Mouse (Mus musculus) forebrain, embryonic 13.5 days (tissue): ENCODE data around the gene Mthfd1. TPM values are rescaled to one million over a fixed set of nuclear protein-coding genes. Genes with fewer than 3 reads are reported as not detected.

ENCODE experiments used
- ATAC-seq: fragments of 200-750 bp; cut with Nextera tagmentation; 2 replicates; pipeline ENCODE4 v1.8.0; 2017
- H3K27ac ChIP-seq: fragments of 300-500 bp; sonication (generic); 2 replicates; pipeline ENCODE4 v1.5.1; 2015; ENCODE audit warnings: inconsistent platforms, mild to moderate bottlenecking, moderate library complexity
- H3K27me3 ChIP-seq: fragments of 300-500 bp; sonication (generic); 2 replicates; pipeline ENCODE4 v1.6.1; 2015; ENCODE audit warnings: mild to moderate bottlenecking, inconsistent platforms
- H3K36me3 ChIP-seq: fragments of 300-500 bp; sonication (generic); 2 replicates; pipeline ENCODE4 v1.6.1; 2015; ENCODE audit warnings: mild to moderate bottlenecking, inconsistent platforms; ENCODE audit not compliant: poor library complexity, severe bottlenecking
- H3K4me1 ChIP-seq: fragments of 300-500 bp; sonication (generic); 2 replicates; pipeline ENCODE4 v1.6.1; 2015; ENCODE audit warnings: inconsistent platforms
- H3K4me2 ChIP-seq: fragments of 300-500 bp; sonication (generic); 2 replicates; pipeline ENCODE4 v1.6.1; 2015; ENCODE audit warnings: inconsistent platforms, mild to moderate bottlenecking, moderate library complexity
- H3K4me3 ChIP-seq: fragments of 300-500 bp; sonication (generic); 2 replicates; pipeline ENCODE4 v1.5.1; 2015; ENCODE audit warnings: mild to moderate bottlenecking, inconsistent platforms
- H3K9ac ChIP-seq: fragments of 300-500 bp; sonication (generic); 2 replicates; pipeline ENCODE4 v1.6.1; 2015; ENCODE audit warnings: mild to moderate bottlenecking, inconsistent platforms
- H3K9me3 ChIP-seq: fragments of 300-500 bp; sonication (generic); replicated peaks from 2 replicates; pipeline ENCODE4 v1.6.1; 2016; ENCODE audit warnings: inconsistent platforms
- WGBS: fragments of 180-500 bp; shearing (Covaris S2); methylation state at CpG from one replicate; pipeline ENCODE4 v1.1.7; 2015; 5-methylcytosine and 5-hydroxymethylcytosine counted together
- polyA plus RNA-seq: library from polyadenylated mRNA; unstranded; fragments of >200 nt; fragmentation: Nextera tagmentation; extraction: Ambion mirVana; gene quantifications from 2 replicates; pipeline ENCODE4 v1.2.1, GENCODE M21; 2015

The Mthfd1 gene
- polyA plus RNA-seq, 1 experiment from 2014 or later, result 48.0 TPM

DNA sequence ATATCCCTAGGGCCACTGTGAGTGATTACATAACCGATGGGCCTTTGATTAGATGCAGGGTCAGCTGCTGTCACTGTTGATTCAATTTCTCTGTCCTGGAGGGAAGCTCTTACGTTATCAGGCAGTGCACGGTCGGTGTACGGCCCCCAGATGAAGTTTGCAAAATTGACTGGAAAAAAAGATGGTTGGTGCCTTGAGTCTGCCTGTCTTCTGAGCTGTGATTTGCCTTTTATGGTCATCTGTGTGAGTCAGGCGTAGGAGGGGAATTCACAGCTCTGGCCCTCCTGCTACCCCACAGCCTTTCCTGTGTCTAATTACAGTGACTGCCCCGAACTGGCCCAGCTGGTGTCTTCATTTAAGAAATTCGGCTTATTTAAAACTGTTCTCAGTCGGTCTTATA is 52.9 kb downstream of the Mthfd1 start:
- ATAC-seq, result no peak

GRCm38 (mm10) chr12:76308436-76308835 is 53.3 kb downstream of the Mthfd1 start:
- no peak for ATAC-seq
- no peaks in the 10 kb centered on the region for H3K9me3 ChIP-seq
- H3K4me1 ChIP-seq, result peaks cover 13% of the 10 kb centered on the region
- no peak overlapping the region for H3K4me2 ChIP-seq
- H3K9ac ChIP-seq, result no peak overlapping the region
- 89% methylated on average over 5 of the region's 5 CpGs for WGBS
- no peaks in the 10 kb centered on the region for H3K27me3 ChIP-seq
- H3K27ac ChIP-seq, result no peak overlapping the region
- H3K36me3 ChIP-seq, result peaks cover 45% of the 10 kb centered on the region
- no peak overlapping the region for H3K4me3 ChIP-seq

More for the DNA sequence above, 52.9 kb downstream of the Mthfd1 start:
- Histone ChIP-seq H3K27ac (no peak overlapping the region), H3K9ac (no peak overlapping the region), H3K36me3 (peaks cover 43% of the 10 kb centered on the region), H3K9me3 (no peaks in the 10 kb centered on the region), H3K4me3 (no peak overlapping the region), H3K4me2 (no peak overlapping the region), H3K4me1 (peaks cover 13% of the 10 kb centered on the region), H3K27me3 (no peaks in the 10 kb centered on the region)
- 71% methylated on average over 9 of the region's 9 CpGs for WGBS

DNA sequence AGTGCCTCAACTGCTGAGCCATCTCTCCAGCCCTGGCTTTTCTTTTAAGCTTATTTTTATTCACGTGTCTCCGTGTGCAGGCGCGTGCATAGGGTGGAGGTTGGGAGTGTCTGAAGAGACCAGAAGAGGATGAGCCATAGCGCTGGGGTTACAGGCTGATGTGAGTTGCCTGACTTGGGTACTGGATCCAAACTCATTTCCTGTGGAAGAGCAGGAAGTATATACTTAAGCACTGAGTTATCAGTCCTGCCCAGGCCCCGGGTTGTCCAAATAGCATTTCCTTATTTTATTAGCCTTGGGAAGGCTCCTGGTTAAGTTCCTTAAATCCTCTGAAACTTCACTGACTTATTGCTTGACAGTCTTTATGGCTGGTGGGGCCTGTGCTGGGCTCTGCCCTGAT is 54.9 kb downstream of the Mthfd1 start:
- H3K27ac ChIP-seq, result no peak overlapping the region
- H3K36me3 ChIP-seq, result peaks cover 48% of the 10 kb centered on the region
- H3K9me3 ChIP-seq, result no peaks in the 10 kb centered on the region
- H3K4me3 ChIP-seq, result no peak overlapping the region
- H3K9ac ChIP-seq, result no peak overlapping the region
- H3K4me1 ChIP-seq, result peaks cover 10% of the 10 kb centered on the region
- 93% methylated on average over 6 of the region's 6 CpGs for WGBS
- no peaks in the 10 kb centered on the region for H3K27me3 ChIP-seq
- no peak for ATAC-seq
- H3K4me2 ChIP-seq, result no peak overlapping the region

DNA sequence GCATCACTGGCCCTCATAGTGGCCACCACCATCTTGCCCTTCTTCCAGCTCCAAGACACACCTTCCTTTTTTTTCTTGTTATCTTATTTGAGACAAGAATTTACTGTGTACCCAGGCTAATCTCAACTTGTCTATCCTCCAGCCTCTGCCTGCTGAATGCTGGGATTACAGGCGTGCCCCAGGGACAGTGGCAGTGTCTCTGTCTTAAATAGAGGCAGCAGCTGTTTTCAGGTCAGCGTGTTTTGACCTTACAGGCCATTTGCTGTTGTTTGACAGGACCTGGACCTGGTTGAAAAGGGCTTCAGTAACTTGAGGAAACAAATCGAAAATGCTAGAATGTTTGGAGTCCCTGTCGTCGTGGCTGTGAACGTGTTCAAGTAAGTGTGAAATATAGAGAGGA is 55.5 kb downstream of the Mthfd1 start:
- Histone ChIP-seq H3K36me3 (peaks cover 52% of the 10 kb centered on the region), H3K9ac (no peak overlapping the region), H3K4me3 (no peak overlapping the region), H3K4me1 (peaks cover 10% of the 10 kb centered on the region), H3K9me3 (no peaks in the 10 kb centered on the region), H3K4me2 (no peak overlapping the region), H3K27me3 (no peaks in the 10 kb centered on the region), H3K27ac (no peak overlapping the region)
- no peak for ATAC-seq
- WGBS, result 85% methylated on average over 6 of the region's 6 CpGs

- Histone ChIP-seq H3K36me3 (peaks cover 57% of the 10 kb centered on the region), H3K4me2 (no peak overlapping the region), H3K9me3 (no peaks in the 10 kb centered on the region), H3K9ac (no peak overlapping the region), H3K27me3 (no peaks in the 10 kb centered on the region), H3K27ac (no peak overlapping the region), H3K4me1 (peaks cover 10% of the 10 kb centered on the region), H3K4me3 (no peak overlapping the region)
- WGBS, result 96% methylated on average over 9 of the region's 9 CpGs
- ATAC-seq, result no peak
These were observed 56.1 kb downstream of the Mthfd1 start for GRCm38 (mm10) chr12:76311227-76311626.

DNA sequence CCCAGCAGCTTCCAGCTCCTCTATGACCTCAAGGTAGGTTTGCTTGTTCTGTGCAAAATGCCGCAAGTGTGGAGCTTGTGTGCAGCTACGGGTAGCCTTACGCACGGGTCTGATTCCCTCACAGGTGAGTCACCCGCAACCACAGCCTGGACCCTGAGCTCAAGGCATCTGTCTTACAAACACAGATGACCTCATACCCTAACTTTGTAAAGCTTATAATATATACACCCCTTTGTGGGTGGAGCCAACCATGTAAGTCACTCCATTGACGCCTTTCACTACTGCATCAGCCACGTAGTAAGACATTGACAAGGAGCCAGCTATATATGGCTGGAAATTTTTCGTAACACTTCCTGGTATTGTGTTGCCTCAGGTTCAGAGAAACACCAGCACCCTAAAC is 56.9 kb downstream of the Mthfd1 start:
- no peak overlapping the region for H3K4me2 ChIP-seq
- ATAC-seq, result no peak
- no peak overlapping the region for H3K4me3 ChIP-seq
- peaks cover 4% of the 10 kb centered on the region for H3K4me1 ChIP-seq
- no peaks in the 10 kb centered on the region for H3K27me3 ChIP-seq
- WGBS, result 93% methylated on average over 8 of the region's 8 CpGs
- H3K36me3 ChIP-seq, result peaks cover 53% of the 10 kb centered on the region
- no peak overlapping the region for H3K27ac ChIP-seq
- no peaks in the 10 kb centered on the region for H3K9me3 ChIP-seq
- H3K9ac ChIP-seq, result no peak overlapping the region

DNA sequence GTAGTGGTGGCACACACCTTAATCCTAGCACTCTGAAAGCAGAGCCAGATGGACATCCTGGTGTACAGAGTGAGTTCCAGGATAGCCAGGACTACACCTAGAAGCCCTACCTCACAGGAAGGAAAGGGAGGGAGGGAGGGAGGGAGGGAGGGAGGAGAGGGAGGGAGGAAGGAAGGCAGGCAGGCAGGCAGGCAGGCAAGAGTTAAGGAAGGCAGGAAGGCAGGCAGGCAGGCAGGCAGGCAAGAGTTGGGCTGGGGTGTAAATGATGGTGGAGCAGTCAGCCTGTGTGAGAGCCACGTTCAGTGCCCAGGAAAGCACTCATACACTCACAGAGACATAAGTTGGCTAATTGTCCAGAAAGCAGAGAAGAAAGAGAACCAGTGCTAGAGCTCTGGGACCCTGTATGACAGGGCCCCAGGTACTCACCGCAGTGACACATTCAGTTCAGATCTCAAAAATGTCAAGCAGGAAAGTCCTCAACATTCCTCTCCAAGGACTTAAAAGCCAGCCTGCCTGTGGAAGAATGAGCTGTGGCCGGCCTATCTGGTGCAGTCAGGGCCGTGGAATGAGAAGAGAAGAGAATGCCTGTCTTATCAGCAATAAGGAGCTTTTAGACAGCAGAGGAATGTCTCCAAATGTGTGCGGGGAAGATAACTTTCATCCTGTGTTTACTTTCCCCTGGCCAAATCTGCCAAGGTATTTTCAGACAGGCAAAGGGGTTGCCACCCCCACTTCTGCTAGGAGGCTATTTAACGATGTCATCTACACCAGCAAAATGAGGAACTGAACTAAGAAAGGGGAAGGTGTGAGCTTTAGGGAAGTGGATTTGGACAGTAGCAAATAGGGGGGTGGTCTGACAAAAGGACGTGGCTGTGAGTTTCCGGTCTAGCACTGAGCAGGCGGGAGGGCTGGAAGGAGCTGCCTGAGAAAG is 63.4 kb downstream of the Mthfd1 start:
- H3K4me2 ChIP-seq, result no peak overlapping the region
- H3K36me3 ChIP-seq, result peaks cover 52% of the 10 kb centered on the region
- no peaks in the 10 kb centered on the region for H3K9me3 ChIP-seq
- no peaks in the 10 kb centered on the region for H3K27me3 ChIP-seq
- H3K4me3 ChIP-seq, result no peak overlapping the region
- no peak overlapping the region for H3K9ac ChIP-seq
- H3K27ac ChIP-seq, result no peak overlapping the region
- ATAC-seq, result no peak
- H3K4me1 ChIP-seq, result no peaks in the 10 kb centered on the region
- 76% methylated on average over 9 of the region's 9 CpGs for WGBS

DNA sequence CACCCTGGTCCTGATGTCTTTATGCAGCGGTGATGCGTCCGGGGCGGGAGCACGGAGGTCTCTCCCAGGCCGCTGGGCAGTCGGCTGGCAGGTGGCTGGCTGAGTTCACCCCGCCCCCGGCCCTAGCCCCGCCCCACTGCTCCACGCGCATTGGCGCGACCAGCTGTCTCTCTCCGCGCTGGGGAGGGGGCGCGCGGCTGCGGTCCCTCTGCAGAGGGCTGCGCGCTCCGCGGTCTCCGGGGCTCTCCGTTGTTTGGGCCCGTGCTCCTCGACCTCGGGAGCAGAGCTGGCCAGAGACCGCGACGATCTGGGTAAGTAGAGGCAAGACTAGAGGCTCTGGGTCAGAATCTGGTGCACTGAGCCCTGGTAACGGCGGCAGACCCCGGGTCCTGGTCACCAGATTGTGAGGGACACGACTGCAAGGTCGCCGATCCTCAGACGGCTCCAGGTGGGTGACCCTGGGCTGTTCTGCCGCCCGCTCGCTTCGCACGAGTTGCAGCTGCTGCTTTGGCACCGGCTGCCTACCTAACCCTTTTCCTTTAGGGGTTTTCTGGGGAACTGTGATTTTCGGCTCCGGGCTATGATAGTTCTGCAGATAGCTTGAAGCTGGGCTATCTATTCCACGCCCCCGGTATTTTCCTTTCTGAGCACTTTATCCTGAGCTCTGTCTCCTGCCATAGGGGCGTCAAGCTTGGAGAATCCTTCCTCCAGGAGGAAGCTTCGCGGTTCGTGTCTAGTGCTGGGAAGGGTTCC is 69.8 kb downstream of the Mthfd1 start, which contains the start of gene Akap5:
Gene Akap5 (plus strand): TSS at position 213 of the 753 bp plus-strand sequence.
- no peaks in the 10 kb centered on the region for H3K9me3 ChIP-seq
- peak within 1 kb of the TSS; percentile 67 for H3K4me3 ChIP-seq
- H3K9ac ChIP-seq, result peak within 1 kb of the TSS; percentile 81
- peak; percentile 99 for ATAC-seq
- peaks cover 26% of the 10 kb centered on the region for H3K36me3 ChIP-seq
- peak within 1 kb of the TSS; percentile 25; the same call in 1 of the 2 replicates for H3K27ac ChIP-seq
- WGBS, result 1% methylated on average over 53 of the region's 53 CpGs
- H3K4me2 ChIP-seq, result peak within 1 kb of the TSS; percentile 87
- H3K4me1 ChIP-seq, result peaks cover 12% of the 10 kb centered on the region; the same call in 1 of the 2 replicates
- H3K27me3 ChIP-seq, result peaks cover 3% of the 10 kb centered on the region; the same call in 1 of the 2 replicates

GRCm38 (mm10) chr12:76326437-76327220 is 71.5 kb downstream of the Mthfd1 start:
- Histone ChIP-seq H3K27me3 (peaks cover 3% of the 10 kb centered on the region; the same call in 1 of the 2 replicates), H3K9me3 (no peaks in the 10 kb centered on the region), H3K27ac (no peak overlapping the region), H3K4me3 (no peak overlapping the region), H3K4me1 (peaks cover 12% of the 10 kb centered on the region; the same call in 1 of the 2 replicates), H3K36me3 (peaks cover 17% of the 10 kb centered on the region), H3K9ac (no peak overlapping the region), H3K4me2 (no peak overlapping the region)
- 90% methylated on average over 23 of the region's 23 CpGs for WGBS
- no peak for ATAC-seq

DNA sequence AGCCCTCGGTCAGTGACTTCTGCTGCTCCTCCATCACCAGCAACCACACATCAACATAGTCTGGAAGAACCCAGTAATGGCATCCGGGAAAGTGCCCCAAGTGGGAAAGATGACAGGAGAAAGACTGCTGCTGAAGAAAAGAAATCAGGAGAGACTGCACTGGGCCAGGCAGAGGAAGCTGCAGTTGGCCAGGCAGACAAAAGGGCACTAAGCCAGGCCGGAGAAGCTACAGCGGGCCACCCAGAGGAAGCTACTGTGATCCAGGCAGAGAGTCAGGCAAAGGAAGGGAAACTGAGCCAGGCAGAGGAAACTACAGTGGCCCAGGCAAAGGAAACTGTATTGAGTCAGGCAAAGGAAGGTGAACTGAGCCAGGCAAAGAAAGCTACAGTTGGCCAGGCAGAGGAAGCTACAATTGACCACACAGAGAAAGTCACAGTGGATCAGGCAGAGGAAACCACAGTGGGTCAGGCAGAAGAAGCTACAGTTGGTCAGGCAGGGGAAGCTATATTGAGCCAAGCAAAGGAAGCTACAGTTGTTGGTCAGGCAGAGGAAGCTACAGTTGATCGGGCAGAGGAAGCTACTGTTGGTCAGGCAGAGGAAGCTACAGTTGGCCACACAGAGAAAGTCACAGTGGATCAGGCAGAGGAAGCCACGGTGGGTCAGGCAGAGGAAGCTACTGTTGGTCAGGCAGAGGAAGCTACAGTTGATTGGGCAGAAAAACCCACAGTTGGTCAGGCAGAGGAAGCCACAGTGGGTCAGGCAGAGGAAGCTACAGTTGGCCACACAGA is 73.7 kb downstream of the Mthfd1 start:
- Histone ChIP-seq H3K4me2 (no peak overlapping the region), H3K9me3 (no peaks in the 10 kb centered on the region), H3K9ac (no peak overlapping the region), H3K36me3 (peaks cover 17% of the 10 kb centered on the region), H3K4me3 (no peak overlapping the region), H3K4me1 (peaks cover 12% of the 10 kb centered on the region; the same call in 1 of the 2 replicates), H3K27ac (no peak overlapping the region), H3K27me3 (peaks cover 3% of the 10 kb centered on the region; the same call in 1 of the 2 replicates)
- 90% methylated on average over 6 of the region's 6 CpGs for WGBS
- no peak for ATAC-seq

- H3K9me3 ChIP-seq, result no peaks in the 10 kb centered on the region
- no peak overlapping the region for H3K4me2 ChIP-seq
- H3K9ac ChIP-seq, result no peak overlapping the region
- ATAC-seq, result no peak
- WGBS, result 92% methylated on average over 5 of the region's 5 CpGs
- peaks cover 6% of the 10 kb centered on the region; the same call in 1 of the 2 replicates for H3K36me3 ChIP-seq
- no peaks in the 10 kb centered on the region for H3K4me1 ChIP-seq
- H3K27me3 ChIP-seq, result no peaks in the 10 kb centered on the region
- no peak overlapping the region for H3K4me3 ChIP-seq
- no peak overlapping the region for H3K27ac ChIP-seq
These were observed 78.6 kb downstream of the Mthfd1 start for GRCm38 (mm10) chr12:76333688-76334087.
